Mouse (Mus musculus) heart, adult 2 months (tissue): ENCODE data around the gene Tomm22. TPM values are rescaled to one million over a fixed set of nuclear protein-coding genes. Genes with fewer than 3 reads are reported as not detected.
"Not testable (repeated sequence)": the region's sequence is repeated elsewhere in the genome, so short reads cannot be mapped to it uniquely, and the experiment has no call there.

Experiments used
- DNase-seq, 2 experiments: peaks; one replicate each; pipeline ENCODE4 v3.0.0; 2021
- H3K27ac ChIP-seq: fragments of 200-600 bp; 2 replicates; pipeline ENCODE4 v1.8.1; 2022
- H3K27me3 ChIP-seq: fragments of 200-500 bp; 2 replicates; pipeline ENCODE4 v1.6.1; 2012; ENCODE audit warnings: mild to moderate bottlenecking, low read length, inconsistent platforms, mixed read lengths; ENCODE audit not compliant: control insufficient read depth, insufficient read depth
- H3K36me3 ChIP-seq: fragments of 200-500 bp; 2 replicates; pipeline ENCODE4 v1.6.1; 2012; ENCODE audit warnings: low read length, inconsistent platforms; ENCODE audit not compliant: control insufficient read depth, insufficient read depth
- H3K4me1 ChIP-seq: fragments of 200-500 bp; 2 replicates; pipeline ENCODE4 v1.6.1; 2011; ENCODE audit warnings: low read length; ENCODE audit not compliant: control insufficient read depth, insufficient read depth
- H3K4me3 ChIP-seq: fragments of 200-600 bp; 2 replicates; pipeline ENCODE4 v1.8.1; 2022
- H3K79me2 ChIP-seq: fragments of 200-500 bp; replicated peaks from 2 replicates; pipeline ENCODE4 v1.6.1; 2012; ENCODE audit warnings: mild to moderate bottlenecking, inconsistent platforms, low read length, moderate library complexity, mixed read lengths; ENCODE audit not compliant: control insufficient read depth, insufficient read depth
- H3K9ac ChIP-seq: fragments of 200-500 bp; 2 replicates; pipeline ENCODE4 v1.6.1; 2012; ENCODE audit warnings: low read depth, mild to moderate bottlenecking, control low read depth, inconsistent platforms, low read length, mixed read lengths
- CTCF ChIP-seq: fragments of 200-600 bp; IDR thresholded peaks from 2 replicates; pipeline ENCODE4 v1.8.1; 2022; ENCODE audit warnings: antibody characterized with exemption, mild to moderate bottlenecking, moderate library complexity
- EP300 ChIP-seq: fragments of 200-500 bp; IDR thresholded peaks from 2 replicates; pipeline ENCODE4 v1.6.1; 2011; ENCODE audit warnings: low read depth, low read length, control low read depth; ENCODE audit not compliant: insufficient read depth
- POLR2A ChIP-seq: fragments of 200-500 bp; IDR thresholded peaks from 2 replicates; pipeline ENCODE4 v1.6.1; 2011; ENCODE audit warnings: mild to moderate bottlenecking, low read depth, low read length, control low read depth; ENCODE audit not compliant: insufficient read depth
- WGBS: fragments of 180-500 bp; shearing (Covaris S2); methylation state at CpG from one replicate; pipeline ENCODE4 v1.1.7; 2018; 5-methylcytosine and 5-hydroxymethylcytosine counted together
- intact Hi-C: fragments of 180-260 bp; cut with DNase I; formaldehyde crosslinking; loops from one replicate; pipeline ENCODE4 v1.15.1; 2025
- polyA plus RNA-seq: library from polyadenylated mRNA; depleted of rRNA; stranded (reverse); fragments of >200 nt; gene quantifications from 2 replicates; pipeline ENCODE4 v1.2.3, GENCODE M21; 2012
- total RNA-seq, 2 experiments: library from RNA; stranded (reverse); gene quantifications; 2 replicates each; pipeline ENCODE4 v1.2.3; 2021

The Tomm22 gene
- total and polyA plus RNA-seq, 3 experiments: 57.8 to 109 (median 99.8) TPM

DNA sequence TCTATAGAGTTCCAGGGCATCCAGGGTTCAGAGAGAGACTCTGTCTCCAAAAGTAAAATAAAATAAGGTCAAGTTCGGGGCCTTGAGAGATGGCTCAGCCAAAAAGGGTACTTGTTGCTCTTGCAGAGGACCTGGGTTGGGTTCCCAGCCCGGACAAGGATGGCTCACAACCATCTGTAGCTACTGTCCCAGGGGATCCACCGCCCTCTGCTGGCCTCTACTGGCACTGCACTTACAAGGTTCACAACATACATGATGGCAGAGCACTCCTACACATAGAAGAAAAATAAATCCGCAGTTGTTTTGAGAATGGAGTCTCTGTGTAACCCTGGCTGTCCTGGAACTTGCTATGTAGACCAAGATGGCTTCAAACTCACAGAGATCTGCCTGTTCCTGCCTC lies 8.8 kb upstream of the Tomm22 start:
- intact Hi-C loops: no loop called here
- no peak overlapping the region for H3K4me3 ChIP-seq
- H3K79me2 ChIP-seq: no peaks in the 10 kb centered on the region
- 71% methylated on average over 4 of the region's 4 CpGs for WGBS
- H3K9ac ChIP-seq: no peak overlapping the region
- H3K4me1 ChIP-seq: peaks cover 3% of the 10 kb centered on the region; the same call in 1 of the 2 replicates
- DNase-seq: peak in 1 of 2 experiments; percentile 42
- no peaks in the 10 kb centered on the region for H3K27me3 ChIP-seq
- H3K27ac ChIP-seq: no peak overlapping the region
- no peaks in the 10 kb centered on the region; the same call in 1 of the 2 replicates for H3K36me3 ChIP-seq
- TF ChIP-seq POLR2A (no peak), CTCF (peak; percentile 70), EP300 (no peak)

DNA sequence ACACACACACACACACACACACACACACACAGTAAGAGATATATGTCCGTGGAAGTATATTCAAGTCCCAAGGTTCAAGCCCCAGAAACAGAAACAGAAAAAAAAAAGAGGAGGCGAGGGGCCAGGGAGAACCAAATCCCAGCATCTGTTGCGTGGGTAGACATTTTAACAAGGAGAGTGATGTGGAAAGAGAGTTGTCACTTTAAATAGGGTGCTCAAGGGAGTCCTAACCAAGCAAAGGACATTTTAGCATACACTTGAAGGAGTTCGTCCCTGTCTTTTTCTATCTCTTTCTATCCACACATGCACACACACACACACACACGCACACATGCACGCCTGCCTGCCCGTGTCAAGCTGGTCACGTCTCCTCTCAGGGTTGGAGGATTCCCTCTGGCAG lies 6.0 kb upstream of the Tomm22 start:
- DNase-seq: no peak
- Histone ChIP-seq H3K27me3 (no peaks in the 10 kb centered on the region), H3K79me2 (no peaks in the 10 kb centered on the region), H3K27ac (no peak overlapping the region), H3K4me3 (no peak overlapping the region), H3K4me1 (no peaks in the 10 kb centered on the region), H3K36me3 (no peaks in the 10 kb centered on the region; the same call in 1 of the 2 replicates), H3K9ac (no peak overlapping the region)
- 90% methylated on average over 8 of the region's 8 CpGs for WGBS
- intact Hi-C loops: no loop called here
- TF ChIP-seq POLR2A (no peak), CTCF (no peak), EP300 (no peak)

DNA sequence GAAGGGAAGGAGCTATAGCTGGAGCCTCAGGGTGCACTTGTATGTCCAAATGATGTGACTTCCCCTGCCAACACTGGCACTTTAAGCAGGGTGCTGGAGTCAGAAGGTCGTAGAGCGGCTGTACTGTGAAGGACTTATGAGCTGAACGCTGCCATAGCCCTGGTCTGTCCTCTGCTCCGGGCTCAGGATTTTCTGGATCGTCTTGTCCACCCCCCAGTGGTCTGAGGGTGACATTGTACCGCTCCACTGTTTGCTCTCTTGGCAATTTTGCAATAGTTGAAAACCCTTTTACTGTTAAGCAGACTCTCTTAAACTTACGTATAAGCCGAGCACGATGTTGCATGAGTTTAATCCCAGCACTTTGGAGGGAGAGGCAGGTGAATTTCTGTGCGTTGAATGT lies 1.5 kb upstream of the Tomm22 start:
- DNase-seq: no peak
- H3K9ac ChIP-seq: no peak overlapping the region
- 0 out of 2 replicates have a peak, but pooled peaks cover 2% of the 10 kb centered on the region for H3K79me2 ChIP-seq
- TF ChIP-seq POLR2A: no peak
- TF ChIP-seq EP300: no peak
- peak; percentile 33 for TF ChIP-seq CTCF
- no peak overlapping the region for H3K4me3 ChIP-seq
- H3K4me1 ChIP-seq: peaks cover 2% of the 10 kb centered on the region; the same call in 1 of the 2 replicates
- intact Hi-C loops: no loop called here
- no peaks in the 10 kb centered on the region for H3K27me3 ChIP-seq
- 53% methylated on average over 10 of the region's 10 CpGs for WGBS
- H3K27ac ChIP-seq: no peak overlapping the region
- H3K36me3 ChIP-seq: no peaks in the 10 kb centered on the region

DNA sequence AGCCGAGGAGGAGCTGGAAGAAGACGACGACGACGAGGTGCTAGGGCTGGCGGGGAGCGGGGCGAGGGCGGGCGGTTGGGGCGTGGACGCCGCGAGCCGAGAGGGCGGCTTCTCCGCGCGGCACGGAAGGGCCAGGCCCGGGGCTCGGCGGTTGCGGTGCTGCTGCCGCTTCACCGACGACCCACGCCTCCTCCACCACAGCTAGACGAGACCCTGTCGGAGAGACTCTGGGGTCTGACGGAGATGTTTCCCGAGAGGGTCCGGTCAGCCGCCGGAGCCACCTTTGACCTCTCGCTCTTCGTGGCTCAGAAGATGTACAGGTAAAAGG lies 275 bp downstream of the Tomm22 start:
- H3K36me3 ChIP-seq: no peaks in the 10 kb centered on the region

DNA sequence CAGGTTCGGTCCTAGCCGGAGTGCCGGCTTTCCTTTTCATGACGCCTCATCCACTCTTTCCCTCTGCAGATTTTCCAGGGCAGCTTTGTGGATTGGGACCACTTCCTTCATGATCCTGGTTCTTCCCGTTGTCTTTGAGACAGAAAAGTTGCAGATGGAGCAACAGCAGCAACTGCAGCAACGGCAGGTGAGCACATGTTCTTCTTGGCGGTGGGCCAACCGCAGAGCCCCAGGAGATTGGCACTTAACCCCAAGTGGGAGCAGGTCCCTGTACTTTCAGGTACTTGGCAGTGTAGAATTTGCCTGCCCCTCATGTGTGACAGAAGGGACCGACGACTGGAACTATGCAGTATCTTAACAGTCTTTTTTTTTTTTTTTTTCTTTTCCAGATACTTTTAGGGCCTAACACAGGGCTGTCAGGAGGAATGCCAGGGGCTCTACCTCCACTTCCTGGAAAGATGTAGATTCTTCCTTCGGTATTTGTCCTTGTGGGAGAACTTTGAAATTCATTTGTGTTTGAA lies 1.2 kb downstream of the Tomm22 start:
- H3K9ac ChIP-seq, DNase-seq, H3K4me1 ChIP-seq, H3K36me3 ChIP-seq, H3K27me3 ChIP-seq, H3K79me2 ChIP-seq, H3K27ac ChIP-seq: not testable (repeated sequence)
- H3K4me3 ChIP-seq: peak overlapping the region; percentile 21
- intact Hi-C loops: loop anchor here (2.0 kb wide), 1 partner anchor 15 kb away; the partner anchor contains the start of gene Josd1
- WGBS: 59% methylated on average over 11 of the region's 11 CpGs

More for the DNA sequence above, 275 bp downstream of the Tomm22 start:
- peak overlapping the region; percentile 70 for H3K27ac ChIP-seq
- 0 out of 2 replicates have a peak, but pooled peaks cover 2% of the 10 kb centered on the region for H3K79me2 ChIP-seq
- DNase-seq: no peak
- no peak for TF ChIP-seq POLR2A
- no peak for TF ChIP-seq CTCF
- TF ChIP-seq EP300: no peak
- intact Hi-C loops: loop anchor here (1.0 kb wide), 1 partner anchor 13 kb away; the partner anchor contains the start of gene Fam227a
- peak overlapping the region; percentile 98 for H3K4me3 ChIP-seq
- no peaks in the 10 kb centered on the region for H3K27me3 ChIP-seq
- WGBS: under 1% methylated on average over 36 of the region's 37 CpGs
- H3K4me1 ChIP-seq: peaks cover 2% of the 10 kb centered on the region; the same call in 1 of the 2 replicates
- H3K9ac ChIP-seq: peak overlapping the region; percentile 86

DNA sequence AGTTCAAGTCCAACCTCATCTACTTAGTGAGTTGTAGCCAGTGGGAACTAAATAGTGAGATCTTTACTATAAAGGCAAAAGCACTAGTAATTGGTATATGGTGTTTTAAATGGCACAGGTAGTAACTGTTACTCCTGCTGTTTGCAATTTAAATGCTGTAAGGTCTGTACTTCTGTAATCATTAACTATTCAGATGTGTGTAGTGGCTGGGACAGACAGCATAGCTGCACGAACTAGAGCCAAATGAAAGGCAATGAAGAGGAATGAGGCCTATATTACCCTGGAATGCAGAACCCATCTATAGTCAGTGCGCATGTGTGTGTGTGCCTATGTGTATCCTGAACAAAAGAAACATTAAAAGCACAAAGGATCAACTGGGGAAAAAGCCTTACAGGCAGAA lies 7.3 kb downstream of the Tomm22 start:
- peaks cover 1% of the 10 kb centered on the region for H3K4me1 ChIP-seq
- intact Hi-C loops: no loop called here
- no peaks in the 10 kb centered on the region for H3K79me2 ChIP-seq
- no peaks in the 10 kb centered on the region for H3K27me3 ChIP-seq
- WGBS: 89% methylated on average over 2 of the region's 2 CpGs
- no peak for DNase-seq
- H3K4me3 ChIP-seq: no peak overlapping the region
- no peak for TF ChIP-seq EP300
- TF ChIP-seq CTCF: no peak
- no peak for TF ChIP-seq POLR2A
- H3K27ac ChIP-seq: no peak overlapping the region
- no peaks in the 10 kb centered on the region; the same call in 1 of the 2 replicates for H3K36me3 ChIP-seq
- no peak overlapping the region for H3K9ac ChIP-seq
